Mouse (Mus musculus) natural killer cell, adult 2 months (primary cell): ENCODE data around the gene Arid1b.

Experiments
- DNase-seq, 2 experiments: peaks; one replicate each; pipeline ENCODE4 v3.0.0; 2022; ENCODE audit warnings: low spot score in 2 of 2

The Arid1b gene

GRCm38 (mm10) chr17:5210891-5211290 is 216.8 kb downstream of the Arid1b start:
- DNase-seq, result peak in 1 of 2 experiments; percentile 43

GRCm38 (mm10) chr17:5212166-5212565 is 218.0 kb downstream of the Arid1b start:
- no peak for DNase-seq

GRCm38 (mm10) chr17:5213441-5213840 is 219.3 kb downstream of the Arid1b start:
- no peak for DNase-seq

GRCm38 (mm10) chr17:5215352-5215751 is 221.2 kb downstream of the Arid1b start:
- DNase-seq, result no peak

GRCm38 (mm10) chr17:5216965-5217546 is 222.9 kb downstream of the Arid1b start:
- DNase-seq, result no peak

GRCm38 (mm10) chr17:5217852-5218845 is 224.0 kb downstream of the Arid1b start:
- no peak for DNase-seq

GRCm38 (mm10) chr17:5218955-5219557 is 224.9 kb downstream of the Arid1b start:
- no peak for DNase-seq

GRCm38 (mm10) chr17:5221041-5221440 is 226.9 kb downstream of the Arid1b start:
- no peak for DNase-seq

GRCm38 (mm10) chr17:5221558-5221957 is 227.4 kb downstream of the Arid1b start:
- no peak for DNase-seq

- no peak for DNase-seq
Measured at GRCm38 (mm10) chr17:5222827-5223226, 228.7 kb downstream of the Arid1b start.

- no peak for DNase-seq
Measured at GRCm38 (mm10) chr17:5224932-5225331, 230.8 kb downstream of the Arid1b start.

GRCm38 (mm10) chr17:5227136-5227535 is 233.0 kb downstream of the Arid1b start:
- no peak for DNase-seq

GRCm38 (mm10) chr17:5227950-5228615 is 234.0 kb downstream of the Arid1b start:
- DNase-seq, result no peak

- DNase-seq, result no peak
Measured at GRCm38 (mm10) chr17:5228616-5229250, 234.6 kb downstream of the Arid1b start.

GRCm38 (mm10) chr17:5230063-5230462 is 235.9 kb downstream of the Arid1b start:
- no peak for DNase-seq

GRCm38 (mm10) chr17:5232180-5232579 is 238.0 kb downstream of the Arid1b start:
- no peak for DNase-seq

GRCm38 (mm10) chr17:5233991-5234390 is 239.9 kb downstream of the Arid1b start:
- DNase-seq, result no peak

- DNase-seq, result no peak
Measured at GRCm38 (mm10) chr17:5235057-5235456, 240.9 kb downstream of the Arid1b start.

GRCm38 (mm10) chr17:5237765-5238164 is 243.6 kb downstream of the Arid1b start:
- DNase-seq, result no peak

GRCm38 (mm10) chr17:5238387-5239245 is 244.5 kb downstream of the Arid1b start:
- peak; percentile 49 to 68 for DNase-seq
